Mouse (Mus musculus) cortical plate, adult 2 months (tissue): Measurements from ENCODE around the gene Lrrc30.

Experiments
- CTCF ChIP-seq: fragments of 200-500 bp; IDR thresholded peaks from 2 replicates; pipeline ENCODE4 v1.5.1; 2011; ENCODE audit warnings: mild to moderate bottlenecking, control low read depth, low read length; ENCODE audit not compliant: insufficient read depth; ENCODE audit errors: extremely low read depth
- POLR2A ChIP-seq: fragments of 200-500 bp; IDR thresholded peaks from 2 replicates; pipeline ENCODE4 v1.6.1; 2011; ENCODE audit warnings: mild to moderate bottlenecking, low read length, control low read depth; ENCODE audit not compliant: insufficient read depth; ENCODE audit errors: extremely low read depth

- no peak for TF ChIP-seq CTCF
- TF ChIP-seq POLR2A = no peak
These were observed at the start of gene Lrrc30 for GRCm38 (mm10) chr17:67632676-67633339.
